Mouse (Mus musculus) neural tube, embryonic 13.5 days (tissue): ENCODE data around the gene Fbxo6. TPM values are rescaled to one million over a fixed set of nuclear protein-coding genes. Genes with fewer than 3 reads are reported as not detected.
"Not testable (repeated sequence)": the region's sequence is repeated elsewhere in the genome, so short reads cannot be mapped to it uniquely, and the experiment has no call there.

Source experiments
- ATAC-seq: fragments of 200-750 bp; cut with Nextera tagmentation; 2 replicates; pipeline ENCODE4 v1.8.0; 2017; ENCODE audit warnings: low read depth, mild to moderate bottlenecking, moderate TSS enrichment, moderate library complexity
- H3K27ac ChIP-seq: fragments of 300-500 bp; sonication (generic); replicated peaks from 2 replicates; pipeline ENCODE4 v1.5.1; 2015; ENCODE audit warnings: moderate library complexity, mild to moderate bottlenecking, inconsistent platforms
- H3K27me3 ChIP-seq: fragments of 300-500 bp; sonication (generic); 2 replicates; pipeline ENCODE4 v1.6.1; 2015; ENCODE audit warnings: mild to moderate bottlenecking, inconsistent platforms
- H3K36me3 ChIP-seq: fragments of 300-500 bp; sonication (generic); 2 replicates; pipeline ENCODE4 v1.6.1; 2015; ENCODE audit warnings: mild to moderate bottlenecking, inconsistent platforms
- H3K4me1 ChIP-seq: fragments of 300-500 bp; sonication (generic); replicated peaks from 2 replicates; pipeline ENCODE4 v1.6.1; 2015; ENCODE audit warnings: inconsistent platforms
- H3K4me2 ChIP-seq: fragments of 300-500 bp; sonication (generic); 2 replicates; pipeline ENCODE4 v1.6.1; 2015; ENCODE audit warnings: inconsistent platforms, mild to moderate bottlenecking, moderate library complexity
- H3K4me3 ChIP-seq: fragments of 300-500 bp; sonication (generic); 2 replicates; pipeline ENCODE4 v1.5.1; 2015; ENCODE audit warnings: mild to moderate bottlenecking, inconsistent platforms
- H3K9ac ChIP-seq: fragments of 300-500 bp; sonication (generic); 2 replicates; pipeline ENCODE4 v1.6.1; 2015; ENCODE audit warnings: moderate library complexity, mild to moderate bottlenecking, inconsistent platforms
- H3K9me3 ChIP-seq: fragments of 300-500 bp; sonication (generic); 2 replicates; pipeline ENCODE4 v1.6.1; 2016; ENCODE audit warnings: inconsistent platforms
- WGBS: fragments of 180-500 bp; shearing (Covaris S2); methylation state at CpG from one replicate; pipeline ENCODE4 v1.1.7; 2015; 5-methylcytosine and 5-hydroxymethylcytosine counted together
- polyA plus RNA-seq: library from polyadenylated mRNA; unstranded; fragments of >200 nt; fragmentation: Nextera tagmentation; extraction: Ambion mirVana; gene quantifications from 2 replicates; pipeline ENCODE4 v1.2.1, GENCODE M21; 2015

Gene Fbxo6
- polyA plus RNA-seq, 1 experiment from 2014 or later = 16.6 TPM

DNA sequence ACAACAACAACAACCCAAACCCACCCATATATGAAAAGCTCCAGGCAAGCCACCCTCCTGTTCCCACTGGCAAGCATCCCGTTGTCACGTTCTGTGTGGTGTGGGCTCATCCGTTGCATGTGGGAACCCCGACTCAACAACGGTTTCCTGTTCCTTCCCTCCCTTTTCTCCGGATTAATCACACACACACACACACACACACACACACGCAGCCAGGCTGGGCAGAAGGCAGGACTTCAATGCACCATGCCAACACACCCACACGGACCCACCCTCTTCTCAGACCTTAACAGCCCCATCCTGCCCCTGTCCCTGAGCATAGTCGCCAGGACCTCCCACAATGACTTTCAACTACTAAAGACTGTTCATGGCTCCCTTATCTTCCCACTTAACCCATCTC lies 31.4 kb downstream of the Fbxo6 start:
- no peak for ATAC-seq
- Histone ChIP-seq H3K27ac (peak overlapping the region; percentile 79), H3K36me3 (no peaks in the 10 kb centered on the region; the same call in 1 of the 2 replicates), H3K4me1 (peaks cover 61% of the 10 kb centered on the region), H3K4me3 (no peak overlapping the region), H3K9me3 (no peaks in the 10 kb centered on the region), H3K27me3 (no peaks in the 10 kb centered on the region), H3K9ac (no peak overlapping the region), H3K4me2 (no peak overlapping the region)
- WGBS = 82% methylated on average over 9 of the region's 9 CpGs

GRCm38 (mm10) chr4:148119578-148119977 lies 32.4 kb downstream of the Fbxo6 start:
- not testable (repeated sequence) for ATAC-seq, H3K27me3 ChIP-seq, H3K4me2 ChIP-seq, H3K4me3 ChIP-seq, H3K36me3 ChIP-seq, H3K9me3 ChIP-seq, H3K9ac ChIP-seq, H3K27ac ChIP-seq
- 90% methylated on average over 9 of the region's 9 CpGs for WGBS
- peaks cover 62% of the 10 kb centered on the region for H3K4me1 ChIP-seq

DNA sequence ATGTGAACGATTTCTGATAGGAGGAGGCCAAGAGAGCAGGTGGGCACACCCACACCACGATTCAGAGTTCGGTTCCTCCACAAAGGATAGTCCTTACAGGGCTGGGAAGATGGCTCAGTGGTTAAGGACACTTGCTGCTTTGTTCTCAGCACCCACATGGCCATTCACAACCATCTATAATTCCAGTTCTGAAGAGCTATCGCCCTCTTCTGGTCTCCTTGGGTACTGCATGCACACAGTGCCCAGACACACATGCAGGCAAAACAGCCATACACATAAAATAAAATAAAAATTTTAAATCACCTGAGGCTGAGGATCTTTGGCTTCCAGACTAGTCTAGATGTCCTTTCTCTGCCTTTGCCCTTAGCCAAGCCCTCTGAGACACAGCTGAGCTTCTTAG lies 34.5 kb downstream of the Fbxo6 start:
- H3K27me3 ChIP-seq = no peaks in the 10 kb centered on the region
- peaks cover 45% of the 10 kb centered on the region for H3K4me1 ChIP-seq
- no peak overlapping the region for H3K4me3 ChIP-seq
- H3K9me3 ChIP-seq = no peaks in the 10 kb centered on the region
- H3K4me2 ChIP-seq = no peak overlapping the region
- peaks cover 18% of the 10 kb centered on the region for H3K36me3 ChIP-seq
- H3K27ac ChIP-seq = peak overlapping the region; percentile 50; the same call in 1 of the 2 replicates
- H3K9ac ChIP-seq = no peak overlapping the region
- WGBS = 77% methylated on average over 4 of the region's 4 CpGs
- ATAC-seq = no peak

- peaks cover 38% of the 10 kb centered on the region for H3K4me1 ChIP-seq
- H3K9ac ChIP-seq = no peak overlapping the region
- peaks cover 24% of the 10 kb centered on the region for H3K36me3 ChIP-seq
- no peak overlapping the region for H3K4me3 ChIP-seq
- WGBS = 77% methylated on average over 4 of the region's 4 CpGs
- no peak for ATAC-seq
- H3K27me3 ChIP-seq = no peaks in the 10 kb centered on the region
- no peaks in the 10 kb centered on the region for H3K9me3 ChIP-seq
- H3K27ac ChIP-seq = no peak overlapping the region
- no peak overlapping the region for H3K4me2 ChIP-seq
Measured at GRCm38 (mm10) chr4:148116657-148117056, 35.3 kb downstream of the Fbxo6 start.

GRCm38 (mm10) chr4:148115467-148115866 lies 36.5 kb downstream of the Fbxo6 start:
- no peaks in the 10 kb centered on the region for H3K9me3 ChIP-seq
- peak overlapping the region; percentile 31; the same call in 1 of the 2 replicates for H3K4me2 ChIP-seq
- peak overlapping the region; percentile 67 for H3K27ac ChIP-seq
- ATAC-seq = 0 out of 2 replicates have a peak, but pooled peaks have one; percentile 34
- peaks cover 30% of the 10 kb centered on the region for H3K36me3 ChIP-seq
- peak overlapping the region; percentile 49 for H3K9ac ChIP-seq
- no peaks in the 10 kb centered on the region for H3K27me3 ChIP-seq
- 6% methylated on average over 15 of the region's 15 CpGs for WGBS
- peaks cover 26% of the 10 kb centered on the region for H3K4me1 ChIP-seq
- no peak overlapping the region for H3K4me3 ChIP-seq

- Histone ChIP-seq H3K27ac (peak overlapping the region; percentile 67), H3K4me1 (peaks cover 25% of the 10 kb centered on the region), H3K9ac (peak overlapping the region; percentile 49), H3K4me3 (no peak overlapping the region), H3K4me2 (peak overlapping the region; percentile 31; the same call in 1 of the 2 replicates), H3K9me3 (no peaks in the 10 kb centered on the region), H3K36me3 (peaks cover 36% of the 10 kb centered on the region), H3K27me3 (no peaks in the 10 kb centered on the region)
- ATAC-seq = peak; percentile 67
- WGBS = 4% methylated on average over 15 of the region's 15 CpGs
Measured at GRCm38 (mm10) chr4:148114758-148115391, 37.1 kb downstream of the Fbxo6 start.

- Histone ChIP-seq H3K9ac (no peak overlapping the region), H3K4me3 (no peak overlapping the region), H3K9me3 (no peaks in the 10 kb centered on the region), H3K4me2 (no peak overlapping the region), H3K27me3 (no peaks in the 10 kb centered on the region), H3K4me1 (peaks cover 34% of the 10 kb centered on the region), H3K36me3 (peaks cover 60% of the 10 kb centered on the region), H3K27ac (no peak overlapping the region)
- WGBS = 86% methylated on average over 12 of the region's 12 CpGs
- no peak for ATAC-seq
Measured at GRCm38 (mm10) chr4:148112519-148112918, 39.4 kb downstream of the Fbxo6 start.

DNA sequence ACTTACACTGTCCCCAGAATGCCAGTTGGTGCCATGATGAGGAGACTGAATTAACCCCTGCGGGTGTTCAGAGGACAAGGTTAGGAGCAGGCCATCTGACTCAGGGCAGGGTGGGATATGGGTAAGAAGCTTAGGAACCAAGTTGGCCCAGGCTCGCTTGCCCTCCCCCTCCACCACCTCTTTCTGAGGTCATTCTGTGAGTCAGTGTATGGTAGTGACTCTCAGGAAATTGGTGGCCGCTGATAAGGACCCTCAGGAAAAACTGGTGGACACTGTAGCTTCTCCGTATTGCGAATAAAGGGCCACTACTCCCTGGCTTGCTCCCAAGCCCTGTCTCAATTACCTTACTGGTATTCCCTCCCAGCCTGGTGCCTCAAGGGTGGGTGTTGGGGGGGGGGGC lies 42.7 kb downstream of the Fbxo6 start:
- Histone ChIP-seq H3K27ac (no peak overlapping the region), H3K4me1 (peaks cover 23% of the 10 kb centered on the region)
- ATAC-seq = no peak

GRCm38 (mm10) chr4:148108565-148109100 lies 43.3 kb downstream of the Fbxo6 start:
- no peak for ATAC-seq
- H3K9me3 ChIP-seq = no peaks in the 10 kb centered on the region
- H3K4me1 ChIP-seq = peaks cover 23% of the 10 kb centered on the region
- H3K4me2 ChIP-seq = no peak overlapping the region
- H3K27ac ChIP-seq = peak overlapping the region; percentile 49; the same call in 1 of the 2 replicates
- peaks cover 82% of the 10 kb centered on the region for H3K36me3 ChIP-seq
- H3K27me3 ChIP-seq = no peaks in the 10 kb centered on the region
- 62% methylated on average over 7 of the region's 7 CpGs for WGBS
- no peak overlapping the region for H3K4me3 ChIP-seq
- no peak overlapping the region for H3K9ac ChIP-seq

More for the DNA sequence above, 42.7 kb downstream of the Fbxo6 start:
- peaks cover 86% of the 10 kb centered on the region for H3K36me3 ChIP-seq
- no peak overlapping the region for H3K9ac ChIP-seq
- H3K4me3 ChIP-seq = no peak overlapping the region
- H3K9me3 ChIP-seq = no peaks in the 10 kb centered on the region
- no peak overlapping the region for H3K4me2 ChIP-seq
- H3K27me3 ChIP-seq = no peaks in the 10 kb centered on the region
- WGBS = 83% methylated on average over 5 of the region's 5 CpGs

DNA sequence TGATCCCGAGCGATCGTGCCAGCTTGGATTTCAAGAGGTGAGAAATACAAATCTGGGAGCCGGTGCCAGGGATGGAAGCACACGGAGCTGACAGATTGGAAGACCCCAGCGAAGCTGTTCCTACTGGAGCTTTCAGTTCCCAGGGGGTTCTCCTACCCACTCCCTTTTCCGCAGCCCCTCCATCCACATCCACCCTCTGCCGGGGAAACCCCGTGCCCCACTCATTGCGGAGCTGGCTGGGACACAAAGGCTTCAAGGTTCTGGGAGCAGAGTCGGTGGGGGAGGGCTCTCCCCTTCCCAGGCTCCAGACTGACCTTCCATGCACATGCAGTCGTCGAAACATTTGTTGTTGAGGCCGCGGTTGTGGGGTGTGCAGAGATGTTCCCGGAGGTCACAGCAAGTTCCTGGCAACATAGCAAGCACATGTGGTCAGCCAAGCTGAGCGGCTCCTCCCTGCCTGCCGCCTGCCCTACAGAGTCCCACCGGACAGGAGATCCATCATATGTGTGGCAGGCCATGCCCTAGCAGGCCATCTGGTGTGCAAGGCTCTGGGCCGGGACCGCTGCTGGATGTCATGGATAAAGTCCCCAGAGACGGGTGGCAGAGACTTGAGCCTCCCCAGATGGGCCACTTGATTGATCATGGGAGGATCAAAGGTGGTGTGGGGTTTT lies 44.2 kb downstream of the Fbxo6 start:
- Histone ChIP-seq H3K36me3 (peaks cover 74% of the 10 kb centered on the region), H3K27ac (peak overlapping the region; percentile 49; the same call in 1 of the 2 replicates), H3K9me3 (no peaks in the 10 kb centered on the region), H3K9ac (peak overlapping the region; percentile 53; the same call in 1 of the 2 replicates), H3K4me1 (peaks cover 23% of the 10 kb centered on the region), H3K4me3 (no peak overlapping the region), H3K4me2 (0 out of 2 replicates have a peak overlapping the region, but pooled peaks have one; percentile 13), H3K27me3 (no peaks in the 10 kb centered on the region)
- peak; percentile 52; the same call in 1 of the 2 replicates for ATAC-seq
- WGBS = 40% methylated on average over 22 of the region's 22 CpGs

DNA sequence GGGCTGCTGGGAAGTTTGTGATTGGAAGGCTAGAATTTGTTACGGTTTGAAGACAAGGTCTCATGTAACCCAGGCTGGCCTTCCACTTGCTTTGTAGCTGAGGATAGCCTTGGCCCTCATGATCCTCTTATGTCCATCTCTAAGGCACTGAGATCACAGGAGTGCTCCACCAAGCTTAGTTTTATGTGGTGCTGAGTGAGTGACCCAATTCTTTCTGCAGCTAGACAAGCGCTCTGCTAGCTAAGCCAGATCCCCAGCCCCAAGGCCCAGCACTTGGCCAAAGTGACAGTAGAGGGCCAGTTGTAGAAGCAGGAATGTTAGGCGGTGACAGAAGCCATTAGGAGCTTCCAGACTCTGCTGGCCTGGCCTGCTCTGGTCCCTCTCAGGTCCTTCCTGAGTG lies 47.8 kb downstream of the Fbxo6 start:
- Histone ChIP-seq H3K27ac (no peak overlapping the region), H3K27me3 (no peaks in the 10 kb centered on the region), H3K36me3 (peaks cover 62% of the 10 kb centered on the region), H3K4me2 (no peak overlapping the region), H3K9ac (no peak overlapping the region), H3K4me1 (peaks cover 30% of the 10 kb centered on the region), H3K9me3 (no peaks in the 10 kb centered on the region), H3K4me3 (no peak overlapping the region)
- 93% methylated on average over 3 of the region's 3 CpGs for WGBS
- no peak for ATAC-seq
